Mouse (Mus musculus) cortical plate, adult 2 months (tissue): ENCODE results near the gene Gtf2h3.

ENCODE experiments used
- CTCF ChIP-seq: fragments of 200-500 bp; IDR thresholded peaks from 2 replicates; pipeline ENCODE4 v1.5.1; 2011; ENCODE audit warnings: mild to moderate bottlenecking, control low read depth, low read length; ENCODE audit not compliant: insufficient read depth; ENCODE audit errors: extremely low read depth
- POLR2A ChIP-seq: fragments of 200-500 bp; IDR thresholded peaks from 2 replicates; pipeline ENCODE4 v1.6.1; 2011; ENCODE audit warnings: mild to moderate bottlenecking, low read length, control low read depth; ENCODE audit not compliant: insufficient read depth; ENCODE audit errors: extremely low read depth

- TF ChIP-seq CTCF (no peak), POLR2A (peak; percentile 70)
These were observed 26.2 kb upstream of the Gtf2h3 start, which contains the start of gene Ddx55 for GRCm38 (mm10) chr5:124552558-124553307.
